Mouse (Mus musculus): Measurements from ENCODE around the gene Enox1.

- TF ChIP-seq CTCF (IDR thresholded peaks at IDR 0.05; ENCODE audit: extremely low read depth, insufficient read depth, insufficient read length, insufficient replicate concordance) (no peak), POLR2A (IDR thresholded peaks at IDR 0.05; ENCODE audit: low read depth, low read length) (no peak)
Observed at GRCm38 (mm10) chr14:77297039-77297438, 140.5 kb downstream of the Enox1 start.

Data from spleen, adult 2 months (tissue).